Mouse (Mus musculus) naive thymus-derived CD4-positive, alpha-beta T cell, adult 2 months (primary cell): ENCODE measurements around the gene Pgk2.
"Not testable (repeated sequence)": the region's sequence is repeated elsewhere in the genome, so short reads cannot be mapped to it uniquely, and the experiment has no call there.

Experiments used
- DNase-seq: peaks from one replicate; pipeline ENCODE4 v3.0.0-alpha.2; 2011; ENCODE audit warnings: low read depth

The Pgk2 gene

GRCm38 (mm10) chr17:40208540-40208939 lies at the start of gene Pgk2:
Pgk2 (minus strand) TSS chr17:40208640.
- no peak for DNase-seq

- DNase-seq: no peak
Observed at GRCm38 (mm10) chr17:40252487-40252886, 44.0 kb upstream of the Pgk2 start.

GRCm38 (mm10) chr17:40242135-40242534 lies 33.7 kb upstream of the Pgk2 start, which contains the start of gene Crisp3:
Crisp3 (minus strand) TSS chr17:40242288.
- no peak for DNase-seq

- not testable (repeated sequence) for DNase-seq
Observed at GRCm38 (mm10) chr17:40201803-40202202, 6.6 kb downstream of the Pgk2 start.

- not testable (repeated sequence) for DNase-seq
Observed at GRCm38 (mm10) chr17:40190192-40190591, 18.2 kb downstream of the Pgk2 start.

GRCm38 (mm10) chr17:40157729-40158359 lies 50.6 kb downstream of the Pgk2 start:
- DNase-seq: not testable (repeated sequence)
